Mouse (Mus musculus) MN1 (cell line): ENCODE data around the gene Gm5737.
A peak's percentile ranks its signal among the peaks of the same experiment; 100 is the strongest.

ENCODE experiments used
- DNase-seq: peaks from one replicate; pipeline ENCODE4 v3.0.0-alpha.2; 2016; ENCODE audit warnings: low spot score

The Gm5737 gene

GRCm38 (mm10) chr7:120811834-120812415 lies at the start of gene Gm5737:
Gm5737 (plus strand) TSS chr7:120812365.
- DNase-seq: no peak

- no peak for DNase-seq
These were observed 44.8 kb upstream of the Gm5737 start for GRCm38 (mm10) chr7:120767369-120767768.

GRCm38 (mm10) chr7:120771389-120771788 lies 40.8 kb upstream of the Gm5737 start:
- DNase-seq: no peak

- DNase-seq: no peak
These were observed 34.2 kb upstream of the Gm5737 start for GRCm38 (mm10) chr7:120778012-120778411.

GRCm38 (mm10) chr7:120795544-120795943 lies 16.6 kb upstream of the Gm5737 start:
- DNase-seq: no peak

GRCm38 (mm10) chr7:120796369-120796768 lies 15.8 kb upstream of the Gm5737 start:
- no peak for DNase-seq

- no peak for DNase-seq
These were observed 8.9 kb upstream of the Gm5737 start for GRCm38 (mm10) chr7:120803268-120803667.

GRCm38 (mm10) chr7:120809705-120810104 lies 2.5 kb upstream of the Gm5737 start:
- DNase-seq: no peak

- no peak for DNase-seq
These were observed 5.4 kb downstream of the Gm5737 start for GRCm38 (mm10) chr7:120817552-120817951.

- no peak for DNase-seq
These were observed 7.2 kb downstream of the Gm5737 start for GRCm38 (mm10) chr7:120819386-120819785.

GRCm38 (mm10) chr7:120823248-120823647 lies 11.1 kb downstream of the Gm5737 start:
- DNase-seq: peak; percentile 70

- no peak for DNase-seq
These were observed 12.9 kb downstream of the Gm5737 start for GRCm38 (mm10) chr7:120825097-120825496.

- DNase-seq: peak; percentile 58
These were observed 14.2 kb downstream of the Gm5737 start for GRCm38 (mm10) chr7:120826408-120826807.

GRCm38 (mm10) chr7:120830431-120831381 lies 18.5 kb downstream of the Gm5737 start:
- DNase-seq: peak; percentile 72

GRCm38 (mm10) chr7:120834426-120834825 lies 22.3 kb downstream of the Gm5737 start:
- peak; percentile 28 for DNase-seq

GRCm38 (mm10) chr7:120834863-120835372 lies 22.8 kb downstream of the Gm5737 start:
- peak; percentile 88 for DNase-seq

- peak; percentile 96 for DNase-seq
These were observed 23.5 kb downstream of the Gm5737 start for GRCm38 (mm10) chr7:120835449-120836359.

- DNase-seq: no peak
These were observed 24.2 kb downstream of the Gm5737 start for GRCm38 (mm10) chr7:120836361-120836760.

GRCm38 (mm10) chr7:120838436-120839160 lies 26.4 kb downstream of the Gm5737 start:
- DNase-seq: peak; percentile 40

GRCm38 (mm10) chr7:120839786-120840185 lies 27.6 kb downstream of the Gm5737 start:
- no peak for DNase-seq

- DNase-seq: peak; percentile 95
These were observed 30.3 kb downstream of the Gm5737 start, which contains the start of gene Eef2k for GRCm38 (mm10) chr7:120842345-120843036. Eef2k (plus strand) TSS chr7:120842831.
